Mouse (Mus musculus) midbrain, embryonic 15.5 days (tissue): ENCODE data around the gene Glyat. TPM values are rescaled to one million over a fixed set of nuclear protein-coding genes. Genes with fewer than 3 reads are reported as not detected.
"Not testable (repeated sequence)": the region's sequence is repeated elsewhere in the genome, so short reads cannot be mapped to it uniquely, and the experiment has no call there.

Source experiments
- ATAC-seq: fragments of 200-750 bp; cut with Nextera tagmentation; replicated peaks from 2 replicates; pipeline ENCODE4 v1.8.0; 2017; ENCODE audit warnings: moderate TSS enrichment
- H3K27ac ChIP-seq: fragments of 300-500 bp; sonication (generic); 2 replicates; pipeline ENCODE4 v1.5.1; 2015; ENCODE audit warnings: mild to moderate bottlenecking, inconsistent platforms
- H3K27me3 ChIP-seq: fragments of 300-500 bp; sonication (generic); replicated peaks from 2 replicates; pipeline ENCODE4 v1.6.1; 2015; ENCODE audit warnings: inconsistent platforms
- H3K36me3 ChIP-seq: fragments of 300-500 bp; sonication (generic); replicated peaks from 2 replicates; pipeline ENCODE4 v1.6.1; 2015; ENCODE audit warnings: inconsistent platforms
- H3K4me1 ChIP-seq: fragments of 300-500 bp; sonication (generic); 2 replicates; pipeline ENCODE4 v1.6.1; 2015; ENCODE audit warnings: inconsistent platforms
- H3K4me2 ChIP-seq: fragments of 300-500 bp; sonication (generic); 2 replicates; pipeline ENCODE4 v1.6.1; 2015; ENCODE audit warnings: inconsistent platforms, mild to moderate bottlenecking, moderate library complexity
- H3K4me3 ChIP-seq: fragments of 300-500 bp; sonication (generic); 2 replicates; pipeline ENCODE4 v1.5.1; 2015; ENCODE audit warnings: mild to moderate bottlenecking, inconsistent platforms
- H3K9ac ChIP-seq: fragments of 300-500 bp; sonication (generic); 2 replicates; pipeline ENCODE4 v1.6.1; 2015; ENCODE audit warnings: mild to moderate bottlenecking, inconsistent platforms
- H3K9me3 ChIP-seq: fragments of 300-500 bp; sonication (generic); 2 replicates; pipeline ENCODE4 v1.6.1; 2016; ENCODE audit warnings: inconsistent platforms
- WGBS: fragments of 180-500 bp; shearing (Covaris S2); methylation state at CpG from one replicate; pipeline ENCODE4 v1.1.7; 2015; ENCODE audit warnings: mixed read lengths; 5-methylcytosine and 5-hydroxymethylcytosine counted together
- polyA plus RNA-seq: library from polyadenylated mRNA; unstranded; fragments of >200 nt; fragmentation: Nextera tagmentation; extraction: Ambion mirVana; gene quantifications from 2 replicates; pipeline ENCODE4 v1.2.1, GENCODE M21; 2015

Glyat gene
- polyA plus RNA-seq, 1 experiment from 2014 or later = not detected

- H3K4me3 ChIP-seq = no peak overlapping the region
- no peak for ATAC-seq
- H3K27me3 ChIP-seq = no peaks in the 10 kb centered on the region
- no peak overlapping the region for H3K9ac ChIP-seq
- H3K9me3 ChIP-seq = no peaks in the 10 kb centered on the region
- H3K4me2 ChIP-seq = no peak overlapping the region
- 90% methylated on average over 3 of the region's 3 CpGs for WGBS
- no peak overlapping the region for H3K27ac ChIP-seq
- H3K4me1 ChIP-seq = no peaks in the 10 kb centered on the region
- H3K36me3 ChIP-seq = no peaks in the 10 kb centered on the region
Observed at GRCm38 (mm10) chr19:12634259-12634658, 1.2 kb downstream of the Glyat start.

- no peak for ATAC-seq
- no peak overlapping the region for H3K27ac ChIP-seq
- no peaks in the 10 kb centered on the region for H3K4me1 ChIP-seq
- H3K4me3 ChIP-seq = no peak overlapping the region
- H3K9me3 ChIP-seq = no peaks in the 10 kb centered on the region
- no peaks in the 10 kb centered on the region for H3K27me3 ChIP-seq
- no peaks in the 10 kb centered on the region for H3K36me3 ChIP-seq
- H3K4me2 ChIP-seq = no peak overlapping the region
- 92% methylated on average over 4 of the region's 4 CpGs for WGBS
- no peak overlapping the region for H3K9ac ChIP-seq
Observed at GRCm38 (mm10) chr19:12634963-12635362, 1.9 kb downstream of the Glyat start.

GRCm38 (mm10) chr19:12636863-12637262 lies 3.8 kb downstream of the Glyat start:
- Histone ChIP-seq H3K27me3 (no peaks in the 10 kb centered on the region), H3K27ac (no peak overlapping the region), H3K4me1 (no peaks in the 10 kb centered on the region), H3K4me2 (no peak overlapping the region), H3K9me3 (no peaks in the 10 kb centered on the region), H3K9ac (no peak overlapping the region), H3K4me3 (no peak overlapping the region), H3K36me3 (no peaks in the 10 kb centered on the region)
- no peak for ATAC-seq
- 72% methylated on average over 3 of the region's 3 CpGs for WGBS

- no peak for ATAC-seq
- Histone ChIP-seq H3K9me3 (no peaks in the 10 kb centered on the region), H3K27ac (no peak overlapping the region), H3K4me2 (no peak overlapping the region), H3K9ac (no peak overlapping the region), H3K4me1 (no peaks in the 10 kb centered on the region), H3K27me3 (no peaks in the 10 kb centered on the region), H3K36me3 (no peaks in the 10 kb centered on the region), H3K4me3 (no peak overlapping the region)
- WGBS = 71% methylated on average over 1 of the region's 1 CpGs
Observed at GRCm38 (mm10) chr19:12638049-12638448, 4.9 kb downstream of the Glyat start.

- no peak overlapping the region for H3K27ac ChIP-seq
- H3K4me1 ChIP-seq = no peaks in the 10 kb centered on the region
- no peak overlapping the region for H3K4me3 ChIP-seq
- H3K27me3 ChIP-seq = no peaks in the 10 kb centered on the region
- H3K9ac ChIP-seq = no peak overlapping the region
- no peak overlapping the region for H3K4me2 ChIP-seq
- no peaks in the 10 kb centered on the region for H3K36me3 ChIP-seq
- ATAC-seq = no peak
- H3K9me3 ChIP-seq = no peaks in the 10 kb centered on the region
Observed at GRCm38 (mm10) chr19:12649511-12649910, 16.4 kb downstream of the Glyat start.

- WGBS = 76% methylated on average over 1 of the region's 1 CpGs
- Histone ChIP-seq H3K36me3 (no peaks in the 10 kb centered on the region), H3K4me2 (no peak overlapping the region), H3K4me3 (no peak overlapping the region), H3K4me1 (no peaks in the 10 kb centered on the region), H3K9me3 (no peaks in the 10 kb centered on the region), H3K27ac (no peak overlapping the region), H3K9ac (no peak overlapping the region), H3K27me3 (no peaks in the 10 kb centered on the region)
- ATAC-seq = no peak
Observed at GRCm38 (mm10) chr19:12666156-12666555, 33.0 kb downstream of the Glyat start.

- H3K4me3 ChIP-seq, H3K9me3 ChIP-seq, H3K4me2 ChIP-seq, H3K36me3 ChIP-seq, H3K27ac ChIP-seq, ATAC-seq, H3K4me1 ChIP-seq, H3K9ac ChIP-seq, H3K27me3 ChIP-seq: not testable (repeated sequence)
- 100% methylated on average over 3 of the region's 3 CpGs for WGBS
Observed at GRCm38 (mm10) chr19:12668601-12669000, 35.5 kb downstream of the Glyat start.

GRCm38 (mm10) chr19:12670139-12670538 lies 37.0 kb downstream of the Glyat start, which contains the start of gene Olfr1442:
TSS of gene Olfr1442 (plus strand) at chr19:12670439.
- Histone ChIP-seq H3K9me3 (no peaks in the 10 kb centered on the region), H3K9ac (no peak within 1 kb of the TSS), H3K4me2 (no peak within 1 kb of the TSS), H3K36me3 (no peaks in the 10 kb centered on the region), H3K4me3 (no peak within 1 kb of the TSS), H3K27me3 (no peaks in the 10 kb centered on the region), H3K27ac (no peak within 1 kb of the TSS), H3K4me1 (no peaks in the 10 kb centered on the region)
- ATAC-seq = no peak

GRCm38 (mm10) chr19:12671051-12671450 lies 37.9 kb downstream of the Glyat start:
- no peak overlapping the region for H3K9ac ChIP-seq
- ATAC-seq = no peak
- H3K4me3 ChIP-seq = no peak overlapping the region
- 90% methylated on average over 4 of the region's 4 CpGs for WGBS
- no peak overlapping the region for H3K27ac ChIP-seq
- no peaks in the 10 kb centered on the region for H3K4me1 ChIP-seq
- H3K27me3 ChIP-seq = no peaks in the 10 kb centered on the region
- no peaks in the 10 kb centered on the region for H3K9me3 ChIP-seq
- H3K36me3 ChIP-seq = no peaks in the 10 kb centered on the region
- H3K4me2 ChIP-seq = no peak overlapping the region

- H3K4me2 ChIP-seq = no peak within 1 kb of the TSS
- H3K4me3 ChIP-seq = no peak within 1 kb of the TSS
- no peak within 1 kb of the TSS for H3K9ac ChIP-seq
- no peaks in the 10 kb centered on the region for H3K36me3 ChIP-seq
- no peaks in the 10 kb centered on the region for H3K4me1 ChIP-seq
- no peaks in the 10 kb centered on the region for H3K9me3 ChIP-seq
- no peaks in the 10 kb centered on the region for H3K27me3 ChIP-seq
- 73% methylated on average over 3 of the region's 3 CpGs for WGBS
- no peak for ATAC-seq
- no peak within 1 kb of the TSS for H3K27ac ChIP-seq
Observed at GRCm38 (mm10) chr19:12677812-12678211, 44.7 kb downstream of the Glyat start, which contains the start of gene Olfr1443. TSS of gene Olfr1443 (plus strand) at chr19:12678112.

- no peaks in the 10 kb centered on the region for H3K9me3 ChIP-seq
- ATAC-seq = no peak
- no peaks in the 10 kb centered on the region for H3K4me1 ChIP-seq
- H3K4me3 ChIP-seq = no peak overlapping the region
- H3K4me2 ChIP-seq = no peak overlapping the region
- no peaks in the 10 kb centered on the region for H3K36me3 ChIP-seq
- no peaks in the 10 kb centered on the region for H3K27me3 ChIP-seq
- no peak overlapping the region for H3K27ac ChIP-seq
- no peak overlapping the region for H3K9ac ChIP-seq
Observed at GRCm38 (mm10) chr19:12684638-12685037, 51.5 kb downstream of the Glyat start.

GRCm38 (mm10) chr19:12685231-12685630 lies 52.1 kb downstream of the Glyat start:
- Histone ChIP-seq H3K4me3 (no peak overlapping the region), H3K27ac (no peak overlapping the region), H3K27me3 (no peaks in the 10 kb centered on the region), H3K36me3 (no peaks in the 10 kb centered on the region), H3K4me1 (no peaks in the 10 kb centered on the region), H3K9me3 (no peaks in the 10 kb centered on the region), H3K9ac (no peak overlapping the region), H3K4me2 (no peak overlapping the region)
- ATAC-seq = no peak

GRCm38 (mm10) chr19:12695590-12695989 lies 62.5 kb downstream of the Glyat start, which contains the start of gene Keg1:
TSS of gene Keg1 (plus strand) at chr19:12695786.
- H3K4me2 ChIP-seq = no peak within 1 kb of the TSS
- H3K4me3 ChIP-seq = no peak within 1 kb of the TSS
- no peak within 1 kb of the TSS for H3K27ac ChIP-seq
- H3K36me3 ChIP-seq = no peaks in the 10 kb centered on the region
- no peak for ATAC-seq
- H3K4me1 ChIP-seq = no peaks in the 10 kb centered on the region
- WGBS = 86% methylated on average over 3 of the region's 3 CpGs
- no peaks in the 10 kb centered on the region for H3K9me3 ChIP-seq
- H3K9ac ChIP-seq = no peak within 1 kb of the TSS
- no peaks in the 10 kb centered on the region for H3K27me3 ChIP-seq

GRCm38 (mm10) chr19:12696221-12696620 lies 63.1 kb downstream of the Glyat start:
- no peak overlapping the region for H3K4me3 ChIP-seq
- H3K27ac ChIP-seq = no peak overlapping the region
- H3K4me2 ChIP-seq = no peak overlapping the region
- H3K36me3 ChIP-seq = no peaks in the 10 kb centered on the region
- no peak for ATAC-seq
- no peaks in the 10 kb centered on the region for H3K27me3 ChIP-seq
- no peaks in the 10 kb centered on the region for H3K4me1 ChIP-seq
- no peak overlapping the region for H3K9ac ChIP-seq
- no peaks in the 10 kb centered on the region for H3K9me3 ChIP-seq
